Mouse (Mus musculus) liver, postnatal 0 days (tissue): ENCODE measurements around the gene Esp36.

Experiments
- CTCF ChIP-seq: sonication (generic); IDR thresholded peaks from 2 replicates; pipeline ENCODE4 v1.5.1; 2016; ENCODE audit warnings: antibody characterized with exemption, low read depth
- EP300 ChIP-seq: IDR thresholded peaks from 2 replicates; pipeline ENCODE4 v1.6.1; 2016; ENCODE audit warnings: antibody characterized with exemption, low read depth, mild to moderate bottlenecking

DNA sequence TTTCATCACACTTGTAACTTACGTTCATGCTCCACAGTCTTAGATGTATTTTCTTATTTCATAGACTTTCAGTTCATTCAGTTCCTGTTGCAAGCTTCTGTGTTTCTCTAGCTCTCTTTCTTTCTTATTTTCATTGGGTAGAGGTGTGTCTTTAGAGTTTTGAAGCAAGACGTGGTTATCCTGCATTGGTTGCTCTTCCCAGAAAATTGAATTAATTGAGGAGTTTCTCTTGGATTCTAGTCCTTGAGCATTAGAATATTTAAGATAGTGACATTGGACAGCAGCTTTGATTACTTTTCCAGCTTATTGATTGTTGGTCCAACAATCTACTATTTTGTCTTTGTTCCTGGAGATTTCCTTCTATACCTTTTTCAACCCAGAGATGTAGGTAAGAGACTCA lies at the start of gene Esp36:
- TF ChIP-seq CTCF (no peak), EP300 (no peak)
